Mouse (Mus musculus) neural tube, embryonic 11.5 days (tissue): Measurements from ENCODE around the gene Olfr611. TPM values are rescaled to one million over a fixed set of nuclear protein-coding genes. Genes with fewer than 3 reads are reported as not detected.

Experiments used
- polyA plus RNA-seq: library from polyadenylated mRNA; unstranded; fragments of >200 nt; fragmentation: Nextera tagmentation; extraction: Ambion mirVana; gene quantifications from 2 replicates; pipeline ENCODE4 v1.2.1, GENCODE M21; 2014

Olfr611 gene
- polyA plus RNA-seq, 1 experiment from 2014 or later: not detected

Other genes with a start within 250 kb of the Olfr611 start
- not detected in 2 replicates for gene Olfr596, start 215.2 kb downstream of the Olfr611 start, polyA plus RNA-seq
- gene Olfr597, start 204.5 kb downstream of the Olfr611 start, polyA plus RNA-seq: not detected in 2 replicates
- not detected in 2 replicates for gene Olfr598, start 197.3 kb downstream of the Olfr611 start, polyA plus RNA-seq
- not detected in 2 replicates for gene Olfr599, start 184.9 kb downstream of the Olfr611 start, polyA plus RNA-seq
- not detected in 2 replicates for gene Olfr600, start 171.2 kb downstream of the Olfr611 start, polyA plus RNA-seq
- gene Olfr601, start 158.2 kb downstream of the Olfr611 start, polyA plus RNA-seq: not detected in 2 replicates
- gene Olfr603, start 134.7 kb downstream of the Olfr611 start, polyA plus RNA-seq: not detected in 2 replicates
- gene Usp17lc, start 105.8 kb downstream of the Olfr611 start, polyA plus RNA-seq: not detected in 2 replicates
- not detected in 2 replicates for gene Olfr605, start 75.4 kb downstream of the Olfr611 start, polyA plus RNA-seq
- not detected in 2 replicates for gene Olfr606, start 71.8 kb downstream of the Olfr611 start, polyA plus RNA-seq
- not detected in 2 replicates for gene Olfr607, start 56.7 kb downstream of the Olfr611 start, polyA plus RNA-seq
- not detected in 2 replicates for gene Olfr608, start 51.0 kb downstream of the Olfr611 start, polyA plus RNA-seq
- not detected in 2 replicates for gene Olfr609, start 22.8 kb downstream of the Olfr611 start, polyA plus RNA-seq
- not detected in 2 replicates for gene Olfr610, start 8.7 kb downstream of the Olfr611 start, polyA plus RNA-seq
- not detected in 2 replicates for gene Olfr612, start 21.9 kb upstream of the Olfr611 start, polyA plus RNA-seq
- gene Olfr613, start 27.2 kb upstream of the Olfr611 start, polyA plus RNA-seq: not detected in 2 replicates
- not detected in 2 replicates for gene Olfr615, start 35.2 kb upstream of the Olfr611 start, polyA plus RNA-seq
- not detected in 2 replicates for gene Olfr616, start 48.3 kb upstream of the Olfr611 start, polyA plus RNA-seq
- not detected in 2 replicates for gene Olfr617, start 52.2 kb upstream of the Olfr611 start, polyA plus RNA-seq
- not detected in 2 replicates for gene Olfr618, start 69.3 kb upstream of the Olfr611 start, polyA plus RNA-seq
- not detected in 2 replicates for gene Olfr619, start 79.7 kb upstream of the Olfr611 start, polyA plus RNA-seq
- not detected in 2 replicates for gene Olfr620, start 91.7 kb upstream of the Olfr611 start, polyA plus RNA-seq
- gene Olfr622, start 121.9 kb upstream of the Olfr611 start, polyA plus RNA-seq: not detected in 2 replicates
- gene Olfr623, start 142.9 kb upstream of the Olfr611 start, polyA plus RNA-seq: not detected in 2 replicates
- gene Olfr624, start 150.3 kb upstream of the Olfr611 start, polyA plus RNA-seq: 0.04 TPM in 2 replicates
- gene Olfr625-ps1, start 161.9 kb upstream of the Olfr611 start, polyA plus RNA-seq: not detected in 2 replicates
- not detected in 2 replicates for gene Olfr243, start 193.8 kb upstream of the Olfr611 start, polyA plus RNA-seq
- gene Olfr628, start 209.5 kb upstream of the Olfr611 start, polyA plus RNA-seq: not detected in 2 replicates
- not detected in 2 replicates for gene Olfr629, start 224.1 kb upstream of the Olfr611 start, polyA plus RNA-seq
- not detected in 2 replicates for gene Olfr630, start 236.5 kb upstream of the Olfr611 start, polyA plus RNA-seq